Mouse (Mus musculus): ENCODE measurements around the gene Slc30a9. TPM values are rescaled to one million over a fixed set of nuclear protein-coding genes. Genes with fewer than 3 reads are reported as not detected.

Slc30a9 gene
- polyA plus RNA-seq, 1 experiment: 22.9 TPM

DNA sequence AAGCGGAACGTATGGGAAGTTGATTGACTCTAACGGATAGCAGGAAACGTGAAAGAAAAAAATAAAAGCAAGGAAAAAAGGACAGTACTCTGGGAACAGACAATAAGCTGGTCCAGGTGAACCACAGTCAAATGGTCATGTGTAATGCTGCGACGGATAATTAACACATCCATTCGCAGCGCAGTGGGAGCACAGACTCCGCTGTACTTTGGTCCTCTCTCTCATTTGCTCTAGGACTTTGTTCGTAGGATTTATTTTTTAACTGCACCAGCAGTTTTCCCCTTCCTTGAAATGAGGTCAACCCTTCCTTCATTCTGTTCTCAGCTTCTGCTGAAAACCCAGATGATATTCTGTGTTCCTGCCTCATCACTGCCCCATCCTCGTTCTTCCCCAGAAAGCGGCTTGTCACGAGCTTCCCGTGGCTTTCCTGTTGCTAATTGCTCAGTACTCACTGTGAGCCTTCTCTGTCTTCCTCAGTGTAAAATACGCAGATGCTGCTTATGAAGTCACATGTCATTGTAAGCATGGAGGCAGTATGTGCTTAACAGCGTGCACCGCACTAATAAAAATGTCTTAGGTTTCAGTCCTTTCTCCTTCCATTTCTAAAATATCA lies 15.0 kb downstream of the Slc30a9 start:
- no peaks in the 10 kb centered on the region; the same call in none of the 2 replicates for H3K36me3 ChIP-seq (ENCODE audit: control insufficient read depth, insufficient read depth, low read length)
- no peak overlapping the region for H3K27ac ChIP-seq (ENCODE audit: control insufficient read depth, insufficient read depth, low read depth, low read length)
- no peak overlapping the region for H3K4me3 ChIP-seq (ENCODE audit: control insufficient read depth, low read depth, low read length)
- TF ChIP-seq POLR2A (IDR thresholded peaks at IDR 0.05; ENCODE audit: control insufficient read depth, low read depth, low read length): no peak
- no peak for TF ChIP-seq CTCF (IDR thresholded peaks at IDR 0.05; ENCODE audit: control insufficient read depth, insufficient read depth, insufficient replicate concordance, low read depth, low read length)
- H3K27me3 ChIP-seq (ENCODE audit: control insufficient read depth, insufficient read depth, low read length): no peaks in the 10 kb centered on the region
- H3K4me1 ChIP-seq (ENCODE audit: control insufficient read depth, insufficient read depth, low read length): no peaks in the 10 kb centered on the region

DNA sequence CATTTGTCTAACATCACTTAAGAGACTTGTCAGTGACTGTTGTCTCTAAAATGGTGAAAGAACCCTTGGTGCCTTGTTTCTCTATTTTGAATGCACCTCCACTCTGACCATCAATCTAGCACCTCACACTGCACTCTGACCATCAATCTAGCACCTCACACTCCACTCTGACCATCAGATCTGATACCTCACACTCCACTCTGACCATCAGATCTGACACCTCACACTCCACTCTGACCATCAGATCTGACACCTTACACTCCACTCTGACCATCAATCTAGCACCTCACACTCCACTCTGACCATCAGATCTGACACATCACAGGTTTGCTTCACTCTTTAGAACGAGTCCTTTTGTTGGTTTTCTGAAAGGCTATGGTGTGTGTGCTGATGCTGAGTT lies 17.3 kb downstream of the Slc30a9 start:
- TF ChIP-seq POLR2A (IDR thresholded peaks at IDR 0.05; ENCODE audit: control insufficient read depth, low read depth, low read length) (no peak), CTCF (IDR thresholded peaks at IDR 0.05; ENCODE audit: control insufficient read depth, insufficient read depth, insufficient replicate concordance, low read depth, low read length) (no peak)
- Histone ChIP-seq H3K36me3 (ENCODE audit: control insufficient read depth, insufficient read depth, low read length) (no peaks in the 10 kb centered on the region; the same call in 1 of the 2 replicates), H3K27me3 (ENCODE audit: control insufficient read depth, insufficient read depth, low read length) (no peaks in the 10 kb centered on the region), H3K4me1 (ENCODE audit: control insufficient read depth, insufficient read depth, low read length) (no peaks in the 10 kb centered on the region), H3K27ac (ENCODE audit: control insufficient read depth, insufficient read depth, low read depth, low read length) (no peak overlapping the region), H3K4me3 (ENCODE audit: control insufficient read depth, low read depth, low read length) (no peak overlapping the region)

DNA sequence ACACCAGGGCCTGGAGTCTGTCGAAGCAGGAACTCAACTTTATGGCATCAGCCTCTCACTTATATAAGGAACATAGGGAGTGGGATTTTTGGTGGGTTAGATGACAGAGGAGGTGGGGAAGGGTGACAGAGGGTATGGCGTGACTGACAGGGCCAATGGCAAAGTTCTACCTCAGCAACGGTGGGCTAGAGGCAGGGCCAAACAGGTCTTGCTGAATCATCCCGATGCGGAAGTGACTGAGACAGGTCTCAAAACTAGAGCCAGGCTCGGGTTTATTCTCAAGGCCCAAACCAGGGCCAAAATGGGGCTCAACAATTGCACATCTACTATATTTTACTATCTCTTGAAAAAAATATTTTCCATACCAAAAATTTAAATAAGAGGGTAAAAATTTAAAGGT lies 34.1 kb downstream of the Slc30a9 start:
- Histone ChIP-seq H3K27me3 (ENCODE audit: control insufficient read depth, insufficient read depth, low read length) (no peaks in the 10 kb centered on the region), H3K4me1 (ENCODE audit: control insufficient read depth, insufficient read depth, low read length) (no peaks in the 10 kb centered on the region), H3K36me3 (ENCODE audit: control insufficient read depth, insufficient read depth, low read length) (no peaks in the 10 kb centered on the region), H3K4me3 (ENCODE audit: control insufficient read depth, low read depth, low read length) (no peak overlapping the region), H3K27ac (ENCODE audit: control insufficient read depth, insufficient read depth, low read depth, low read length) (no peak overlapping the region)
- TF ChIP-seq POLR2A (IDR thresholded peaks at IDR 0.05; ENCODE audit: control insufficient read depth, low read depth, low read length): no peak
- TF ChIP-seq CTCF (IDR thresholded peaks at IDR 0.05; ENCODE audit: control insufficient read depth, insufficient read depth, insufficient replicate concordance, low read depth, low read length): no peak

DNA sequence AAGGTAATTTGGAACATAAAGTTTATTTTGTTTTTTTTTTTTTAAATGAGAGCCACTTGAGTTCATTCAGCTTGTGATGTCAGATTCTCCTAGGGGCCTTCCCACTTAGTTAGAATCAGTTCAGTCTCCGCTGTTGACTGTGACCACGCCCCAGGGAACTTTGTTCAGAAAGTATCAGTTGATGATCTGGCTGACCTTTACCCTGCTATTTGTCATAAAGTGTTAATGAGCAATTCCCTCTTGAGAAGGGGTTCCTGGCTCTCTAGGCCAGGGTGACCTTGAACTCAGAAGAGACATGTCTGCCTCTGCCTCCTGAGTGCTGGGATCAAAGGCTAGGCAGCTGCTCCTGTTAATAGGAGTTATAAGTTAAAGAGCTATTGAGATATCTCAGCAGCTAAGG lies 40.3 kb downstream of the Slc30a9 start:
- no peaks in the 10 kb centered on the region; the same call in none of the 2 replicates for H3K36me3 ChIP-seq (ENCODE audit: control insufficient read depth, insufficient read depth, low read length)
- H3K27me3 ChIP-seq (ENCODE audit: control insufficient read depth, insufficient read depth, low read length): no peaks in the 10 kb centered on the region
- no peaks in the 10 kb centered on the region for H3K4me1 ChIP-seq (ENCODE audit: control insufficient read depth, insufficient read depth, low read length)
- TF ChIP-seq POLR2A (IDR thresholded peaks at IDR 0.05; ENCODE audit: control insufficient read depth, low read depth, low read length) (no peak), CTCF (IDR thresholded peaks at IDR 0.05; ENCODE audit: control insufficient read depth, insufficient read depth, insufficient replicate concordance, low read depth, low read length) (no peak)
- H3K4me3 ChIP-seq (ENCODE audit: control insufficient read depth, low read depth, low read length): no peak overlapping the region
- H3K27ac ChIP-seq (ENCODE audit: control insufficient read depth, insufficient read depth, low read depth, low read length): no peak overlapping the region

DNA sequence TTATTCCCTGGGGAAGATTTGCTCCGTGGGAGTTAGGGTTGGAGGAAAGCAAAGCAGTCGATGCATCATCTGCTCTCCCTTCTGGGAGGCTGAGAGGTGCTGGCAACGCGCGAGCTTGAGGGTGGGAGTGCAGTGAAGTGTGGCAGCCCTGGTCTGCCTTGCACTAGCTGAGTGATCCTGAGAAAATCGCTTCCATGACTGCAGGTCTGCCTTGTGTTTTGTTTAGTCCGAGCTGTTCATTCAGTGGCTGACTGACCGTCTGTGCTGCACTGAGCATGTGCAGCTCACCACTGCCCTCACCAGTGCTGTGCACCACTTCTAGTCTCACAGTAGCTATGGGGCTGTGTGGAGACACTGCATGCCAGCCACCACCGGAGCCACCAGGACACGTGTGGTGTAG lies 42.2 kb downstream of the Slc30a9 start:
- H3K36me3 ChIP-seq (ENCODE audit: control insufficient read depth, insufficient read depth, low read length): peaks cover 1% of the 10 kb centered on the region
- TF ChIP-seq POLR2A (IDR thresholded peaks at IDR 0.05; ENCODE audit: control insufficient read depth, low read depth, low read length): no peak
- TF ChIP-seq CTCF (IDR thresholded peaks at IDR 0.05; ENCODE audit: control insufficient read depth, insufficient read depth, insufficient replicate concordance, low read depth, low read length): no peak

DNA sequence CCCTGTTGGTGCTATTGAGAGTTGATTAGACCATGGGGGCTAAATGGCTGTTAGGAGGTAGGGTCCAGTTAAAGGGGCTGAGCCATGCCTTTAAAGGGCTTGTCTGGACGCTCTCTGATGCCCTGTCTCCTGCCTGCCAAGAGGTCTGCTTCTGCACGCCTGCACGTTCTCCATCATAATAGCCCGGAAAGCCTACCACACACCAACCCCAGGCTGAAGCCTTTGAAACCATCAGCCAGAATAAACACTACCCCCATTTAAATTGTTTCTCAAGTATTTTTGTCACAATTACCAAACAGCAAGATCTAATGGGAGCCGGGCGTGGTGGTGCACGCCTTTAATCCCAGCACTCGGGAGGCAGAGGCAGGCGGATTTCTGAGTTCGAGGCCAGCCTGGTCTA lies 55.6 kb downstream of the Slc30a9 start:
- Histone ChIP-seq H3K27me3 (ENCODE audit: control insufficient read depth, insufficient read depth, low read length) (no peaks in the 10 kb centered on the region), H3K27ac (ENCODE audit: control insufficient read depth, insufficient read depth, low read depth, low read length) (no peak overlapping the region), H3K4me1 (ENCODE audit: control insufficient read depth, insufficient read depth, low read length) (no peaks in the 10 kb centered on the region), H3K36me3 (ENCODE audit: control insufficient read depth, insufficient read depth, low read length) (no peaks in the 10 kb centered on the region), H3K4me3 (ENCODE audit: control insufficient read depth, low read depth, low read length) (no peak overlapping the region)
- no peak for TF ChIP-seq POLR2A (IDR thresholded peaks at IDR 0.05; ENCODE audit: control insufficient read depth, low read depth, low read length)

More for the DNA sequence above, 42.2 kb downstream of the Slc30a9 start:
- no peak overlapping the region for H3K27ac ChIP-seq (ENCODE audit: control insufficient read depth, insufficient read depth, low read depth, low read length)
- H3K4me3 ChIP-seq (ENCODE audit: control insufficient read depth, low read depth, low read length): no peak overlapping the region
- H3K27me3 ChIP-seq (ENCODE audit: control insufficient read depth, insufficient read depth, low read length): no peaks in the 10 kb centered on the region
- H3K4me1 ChIP-seq (ENCODE audit: control insufficient read depth, insufficient read depth, low read length): no peaks in the 10 kb centered on the region

DNA sequence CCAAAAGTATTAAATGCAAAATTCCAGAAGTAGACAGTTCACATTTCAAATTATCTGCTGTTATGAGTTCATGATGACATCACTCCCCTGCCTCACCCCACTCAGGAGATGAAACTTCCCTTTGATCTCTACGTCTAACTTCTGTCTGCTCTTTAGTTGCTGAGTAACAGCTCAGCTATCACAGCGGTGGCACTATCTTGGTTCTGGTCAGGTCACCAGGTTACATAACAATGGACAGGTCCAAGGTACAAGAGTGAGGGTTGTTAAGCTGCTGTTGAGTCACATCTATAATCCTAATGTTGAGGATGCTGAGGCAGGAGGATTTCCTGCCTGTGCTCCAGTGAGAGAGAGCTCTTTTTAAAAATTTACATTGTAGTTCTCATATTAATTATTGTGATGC lies 56.2 kb downstream of the Slc30a9 start:
- TF ChIP-seq CTCF (IDR thresholded peaks at IDR 0.05; ENCODE audit: control insufficient read depth, insufficient read depth, insufficient replicate concordance, low read depth, low read length) (no peak), POLR2A (IDR thresholded peaks at IDR 0.05; ENCODE audit: control insufficient read depth, low read depth, low read length) (no peak)
- Histone ChIP-seq H3K4me3 (ENCODE audit: control insufficient read depth, low read depth, low read length) (no peak overlapping the region), H3K36me3 (ENCODE audit: control insufficient read depth, insufficient read depth, low read length) (no peaks in the 10 kb centered on the region), H3K27me3 (ENCODE audit: control insufficient read depth, insufficient read depth, low read length) (no peaks in the 10 kb centered on the region), H3K4me1 (ENCODE audit: control insufficient read depth, insufficient read depth, low read length) (no peaks in the 10 kb centered on the region), H3K27ac (ENCODE audit: control insufficient read depth, insufficient read depth, low read depth, low read length) (no peak overlapping the region)

All from testis, adult 2 months (tissue).